Mouse (Mus musculus) limb, embryonic 13.5 days (tissue): ENCODE data around the gene Gm49322. TPM values are rescaled to one million over a fixed set of nuclear protein-coding genes. Genes with fewer than 3 reads are reported as not detected.

ENCODE experiments used
- ATAC-seq: fragments of 200-750 bp; cut with Nextera tagmentation; 2 replicates; pipeline ENCODE4 v1.8.0; 2017; ENCODE audit warnings: low read depth, moderate number of reproducible peaks, moderate TSS enrichment; ENCODE audit not compliant: low FRiP score
- H3K27ac ChIP-seq: fragments of 300-500 bp; sonication (generic); 2 replicates; pipeline ENCODE4 v1.5.1; 2015; ENCODE audit warnings: inconsistent platforms, mild to moderate bottlenecking, moderate library complexity
- H3K27me3 ChIP-seq: fragments of 300-500 bp; sonication (generic); 2 replicates; pipeline ENCODE4 v1.6.1; 2015; ENCODE audit warnings: mild to moderate bottlenecking, inconsistent platforms
- H3K36me3 ChIP-seq: fragments of 300-500 bp; sonication (generic); 2 replicates; pipeline ENCODE4 v1.6.1; 2015; ENCODE audit warnings: inconsistent platforms, mild to moderate bottlenecking, moderate library complexity
- H3K4me1 ChIP-seq: fragments of 300-500 bp; sonication (generic); 2 replicates; pipeline ENCODE4 v1.6.1; 2015; ENCODE audit warnings: inconsistent platforms
- H3K4me2 ChIP-seq: fragments of 300-500 bp; sonication (generic); replicated peaks from 2 replicates; pipeline ENCODE4 v1.6.1; 2015; ENCODE audit warnings: inconsistent platforms, mild to moderate bottlenecking, moderate library complexity
- H3K4me3 ChIP-seq: fragments of 300-500 bp; sonication (generic); 2 replicates; pipeline ENCODE4 v1.5.1; 2015; ENCODE audit warnings: moderate library complexity, mild to moderate bottlenecking, inconsistent platforms
- H3K9ac ChIP-seq: fragments of 300-500 bp; sonication (generic); 2 replicates; pipeline ENCODE4 v1.6.1; 2015; ENCODE audit warnings: mild to moderate bottlenecking, inconsistent platforms
- H3K9me3 ChIP-seq: fragments of 300-500 bp; sonication (generic); 2 replicates; pipeline ENCODE4 v1.6.1; 2016; ENCODE audit warnings: inconsistent platforms
- WGBS: fragments of 180-500 bp; shearing (Covaris S2); methylation state at CpG from one replicate; pipeline ENCODE4 v1.1.7; 2015; 5-methylcytosine and 5-hydroxymethylcytosine counted together
- polyA plus RNA-seq: library from polyadenylated mRNA; unstranded; fragments of >200 nt; fragmentation: Nextera tagmentation; extraction: Ambion mirVana; gene quantifications from 2 replicates; pipeline ENCODE4 v1.2.1, GENCODE M21; 2015

Gm49322 gene
- polyA plus RNA-seq, 1 experiment from 2014 or later: 5.6 TPM

GRCm38 (mm10) chr10:80585581-80585980 is 20.2 kb upstream of the Gm49322 start:
- Histone ChIP-seq H3K27ac (no peak overlapping the region), H3K27me3 (no peaks in the 10 kb centered on the region), H3K36me3 (peaks cover 52% of the 10 kb centered on the region), H3K9ac (0 out of 2 replicates have a peak overlapping the region, but pooled peaks have one; percentile 0), H3K4me1 (peaks cover 28% of the 10 kb centered on the region), H3K4me2 (peak overlapping the region; percentile 0), H3K9me3 (no peaks in the 10 kb centered on the region), H3K4me3 (no peak overlapping the region)
- WGBS: 95% methylated on average over 8 of the region's 8 CpGs
- ATAC-seq: no peak

GRCm38 (mm10) chr10:80586407-80587304 is 19.2 kb upstream of the Gm49322 start:
- peak overlapping the region; percentile 25; the same call in 1 of the 2 replicates for H3K9ac ChIP-seq
- 94% methylated on average over 44 of the region's 51 CpGs for WGBS
- peaks cover 47% of the 10 kb centered on the region for H3K36me3 ChIP-seq
- H3K27ac ChIP-seq: peak overlapping the region; percentile 39; the same call in 1 of the 2 replicates
- no peaks in the 10 kb centered on the region for H3K27me3 ChIP-seq
- no peak for ATAC-seq
- peaks cover 28% of the 10 kb centered on the region for H3K4me1 ChIP-seq
- peak overlapping the region; percentile 14; the same call in 1 of the 2 replicates for H3K4me3 ChIP-seq
- no peaks in the 10 kb centered on the region for H3K9me3 ChIP-seq
- peak overlapping the region; percentile 0 for H3K4me2 ChIP-seq

- Histone ChIP-seq H3K27ac (peak overlapping the region; percentile 39; the same call in 1 of the 2 replicates), H3K4me1 (peaks cover 28% of the 10 kb centered on the region), H3K36me3 (peaks cover 41% of the 10 kb centered on the region), H3K4me3 (no peak overlapping the region), H3K27me3 (no peaks in the 10 kb centered on the region), H3K9ac (peak overlapping the region; percentile 25; the same call in 1 of the 2 replicates), H3K9me3 (no peaks in the 10 kb centered on the region), H3K4me2 (peak overlapping the region; percentile 0)
- ATAC-seq: no peak
- 50% methylated on average over 4 of the region's 4 CpGs for WGBS
These were observed 18.5 kb upstream of the Gm49322 start for GRCm38 (mm10) chr10:80587305-80587657.

DNA sequence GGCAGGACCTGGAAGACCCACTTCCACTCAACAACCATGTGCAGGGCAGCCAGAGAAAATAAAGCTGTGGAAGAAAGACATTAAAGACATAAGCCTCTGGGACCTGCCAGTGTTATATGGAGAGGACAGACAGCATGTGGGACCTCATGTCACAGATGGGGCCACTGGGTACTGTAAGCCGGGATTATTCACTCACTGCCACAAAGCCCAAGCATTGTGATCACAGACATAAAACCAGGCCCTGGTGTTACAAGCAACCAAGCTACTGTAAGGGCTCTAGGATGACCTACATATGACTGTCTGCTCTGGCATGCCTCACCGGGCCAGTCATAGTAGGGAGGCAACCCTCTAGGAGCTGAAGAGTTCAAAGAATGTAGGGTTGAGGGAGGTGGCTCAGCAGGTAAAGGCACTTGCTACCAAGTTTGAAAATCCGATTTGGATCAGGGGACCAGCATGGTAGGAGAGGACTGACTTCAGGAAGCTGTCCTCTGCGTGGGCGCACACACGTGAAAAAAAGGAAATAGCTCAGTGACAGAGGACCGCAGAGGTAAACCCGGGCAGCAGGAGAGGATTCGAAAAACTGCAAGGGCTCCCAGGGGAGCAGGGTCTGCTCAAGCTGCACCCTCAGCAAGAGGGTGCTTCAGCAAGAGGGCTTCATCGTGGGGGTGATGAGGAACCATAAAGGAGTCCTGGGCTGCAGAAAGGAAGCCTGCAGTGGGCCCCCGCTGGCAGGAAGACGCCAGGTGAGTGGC is 16.5 kb upstream of the Gm49322 start:
- WGBS: 16% methylated on average over 12 of the region's 12 CpGs
- peaks cover 28% of the 10 kb centered on the region for H3K4me1 ChIP-seq
- peaks cover 23% of the 10 kb centered on the region for H3K36me3 ChIP-seq
- 0 out of 2 replicates have a peak overlapping the region, but pooled peaks have one; percentile 6 for H3K27ac ChIP-seq
- H3K27me3 ChIP-seq: no peaks in the 10 kb centered on the region
- no peaks in the 10 kb centered on the region for H3K9me3 ChIP-seq
- ATAC-seq: no peak
- H3K4me2 ChIP-seq: peak overlapping the region; percentile 98
- peak overlapping the region; percentile 96 for H3K9ac ChIP-seq
- H3K4me3 ChIP-seq: peak overlapping the region; percentile 92

- Histone ChIP-seq H3K4me2 (peak within 1 kb of the TSS; percentile 98), H3K9me3 (no peaks in the 10 kb centered on the region), H3K27me3 (no peaks in the 10 kb centered on the region), H3K4me1 (peaks cover 23% of the 10 kb centered on the region), H3K9ac (peak within 1 kb of the TSS; percentile 96), H3K27ac (peak within 1 kb of the TSS; percentile 6; the same call in 1 of the 2 replicates), H3K36me3 (peaks cover 15% of the 10 kb centered on the region), H3K4me3 (peak within 1 kb of the TSS; percentile 92)
- ATAC-seq: peak; percentile 96
- under 1% methylated on average over 64 of the region's 73 CpGs for WGBS
These were observed 15.7 kb upstream of the Gm49322 start, which contains the start of gene Abhd17a for GRCm38 (mm10) chr10:80589879-80590854. Gene Abhd17a, minus strand, starts transcription at chr10:80590341.

DNA sequence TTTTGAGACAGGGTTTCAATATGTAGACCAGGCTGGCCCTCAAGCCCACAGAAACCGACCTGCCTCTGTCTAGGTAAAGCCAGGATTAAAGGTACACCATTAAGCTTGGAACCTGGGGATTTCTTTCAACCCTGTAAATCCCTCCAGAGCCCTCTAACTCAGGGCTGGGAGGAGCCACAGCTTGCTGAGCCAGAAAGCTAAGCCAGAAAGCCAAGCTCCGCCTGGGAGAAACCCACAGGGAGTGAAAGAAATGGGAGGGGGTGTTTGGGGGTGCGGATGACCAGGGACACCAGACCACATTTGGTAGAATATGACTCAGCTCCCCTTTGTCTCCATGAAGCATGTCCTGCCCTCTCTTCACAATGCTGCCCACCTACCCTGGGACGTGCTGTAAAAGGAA is 9.5 kb upstream of the Gm49322 start:
- Histone ChIP-seq H3K36me3 (no peaks in the 10 kb centered on the region), H3K27me3 (no peaks in the 10 kb centered on the region), H3K4me2 (no peak overlapping the region), H3K9ac (no peak overlapping the region), H3K4me1 (no peaks in the 10 kb centered on the region), H3K4me3 (no peak overlapping the region), H3K27ac (no peak overlapping the region), H3K9me3 (no peaks in the 10 kb centered on the region)
- WGBS: 38% methylated on average over 4 of the region's 4 CpGs
- no peak for ATAC-seq

DNA sequence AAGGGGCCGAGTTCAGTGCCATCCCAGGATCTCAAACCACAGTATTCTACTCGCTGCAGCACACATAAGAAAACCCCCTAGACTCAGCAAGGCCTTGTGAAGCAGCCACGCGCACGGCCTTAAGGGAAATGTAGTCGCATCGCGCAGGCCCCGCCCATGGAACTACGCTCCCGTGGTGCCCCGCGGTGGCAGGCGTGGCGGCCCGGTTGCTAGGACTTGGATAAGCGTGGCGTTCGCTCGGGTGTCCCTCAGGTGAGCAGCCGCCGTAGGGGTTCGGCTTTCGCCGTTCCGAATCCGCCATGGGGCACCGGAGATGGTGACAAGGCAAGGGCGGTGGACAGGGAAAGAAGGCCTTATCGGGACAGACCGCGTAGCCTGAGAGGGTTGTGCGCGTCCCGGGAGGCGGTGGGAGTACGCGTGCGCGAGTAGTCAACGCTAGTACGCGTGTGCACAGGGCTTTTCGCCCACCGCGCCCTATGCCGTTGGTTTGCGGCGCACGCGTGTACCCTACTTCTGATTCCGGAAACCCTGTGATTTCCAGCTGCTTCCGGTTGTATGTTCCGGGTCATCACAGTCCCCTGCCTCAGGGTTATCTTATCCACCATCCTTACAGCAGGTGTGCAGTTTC is 3.0 kb upstream of the Gm49322 start, which contains the start of the genes Scamp4 and Adat3:
TSS of gene Scamp4 (plus strand) at position 175 of the 628 bp plus-strand sequence.
TSS of gene Adat3 (plus strand) at position 183 of the 628 bp plus-strand sequence.
- peaks cover 18% of the 10 kb centered on the region for H3K4me1 ChIP-seq
- H3K36me3 ChIP-seq: peaks cover 21% of the 10 kb centered on the region
- ATAC-seq: peak; percentile 96

GRCm38 (mm10) chr10:80603364-80603763 is 2.5 kb upstream of the Gm49322 start:
- Histone ChIP-seq H3K4me3 (peak overlapping the region; percentile 71), H3K4me2 (peak overlapping the region; percentile 96), H3K27me3 (no peaks in the 10 kb centered on the region), H3K9ac (peak overlapping the region; percentile 77), H3K4me1 (peaks cover 18% of the 10 kb centered on the region), H3K36me3 (peaks cover 27% of the 10 kb centered on the region), H3K27ac (peak overlapping the region; percentile 55), H3K9me3 (no peaks in the 10 kb centered on the region)
- no peak for ATAC-seq
- 32% methylated on average over 7 of the region's 7 CpGs for WGBS

More for the DNA sequence above, 3.0 kb upstream of the Gm49322 start, which contains the start of the genes Scamp4 and Adat3:
- WGBS: under 1% methylated on average over 54 of the region's 54 CpGs
- H3K4me2 ChIP-seq: peak within 1 kb of the TSS; percentile 96
- peak within 1 kb of the TSS; percentile 83 for H3K27ac ChIP-seq
- peak within 1 kb of the TSS; percentile 77 for H3K9ac ChIP-seq
- H3K4me3 ChIP-seq: peak within 1 kb of the TSS; percentile 71
- H3K9me3 ChIP-seq: no peaks in the 10 kb centered on the region
- no peaks in the 10 kb centered on the region for H3K27me3 ChIP-seq

- peak overlapping the region; percentile 77 for H3K9ac ChIP-seq
- peaks cover 18% of the 10 kb centered on the region for H3K4me1 ChIP-seq
- ATAC-seq: no peak
- peak overlapping the region; percentile 96 for H3K4me2 ChIP-seq
- H3K9me3 ChIP-seq: no peaks in the 10 kb centered on the region
- no peak overlapping the region for H3K27ac ChIP-seq
- H3K36me3 ChIP-seq: peaks cover 34% of the 10 kb centered on the region
- 93% methylated on average over 7 of the region's 7 CpGs for WGBS
- no peaks in the 10 kb centered on the region for H3K27me3 ChIP-seq
- peak overlapping the region; percentile 71 for H3K4me3 ChIP-seq
These were observed 1.8 kb upstream of the Gm49322 start for GRCm38 (mm10) chr10:80604001-80604509.

DNA sequence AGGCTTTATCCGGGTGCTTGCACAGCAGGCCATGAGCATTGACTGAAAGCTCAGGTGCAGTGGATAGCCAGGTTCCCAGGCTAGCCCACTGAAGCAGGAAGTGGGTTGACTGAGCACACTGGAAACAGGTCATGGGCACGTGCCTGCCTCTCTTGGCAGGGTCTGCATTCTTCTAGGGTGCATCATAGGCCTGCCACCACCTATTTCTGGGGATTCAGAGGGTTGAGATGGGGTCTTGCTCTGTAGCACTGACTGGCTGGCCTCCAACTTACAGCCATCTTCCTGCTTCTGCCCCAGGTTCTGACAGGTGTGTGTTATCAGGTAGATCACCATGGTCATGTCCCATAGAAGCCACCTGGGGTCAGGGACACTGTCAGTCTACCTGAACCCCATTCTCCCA is 833 bp upstream of the Gm49322 start:
- no peaks in the 10 kb centered on the region for H3K27me3 ChIP-seq
- ATAC-seq: no peak
- no peak overlapping the region for H3K27ac ChIP-seq
- WGBS: 81% methylated on average over 2 of the region's 2 CpGs
- no peak overlapping the region for H3K4me3 ChIP-seq
- no peak overlapping the region for H3K9ac ChIP-seq
- H3K4me2 ChIP-seq: no peak overlapping the region
- H3K36me3 ChIP-seq: peaks cover 43% of the 10 kb centered on the region
- peaks cover 18% of the 10 kb centered on the region for H3K4me1 ChIP-seq
- H3K9me3 ChIP-seq: no peaks in the 10 kb centered on the region
